Mouse (Mus musculus) spleen, embryonic (tissue): ENCODE results near the gene Mustn1.

Experiments
- CTCF ChIA-PET: fragments of 350-600 bp; sonication (Branson Sonifier 250); formaldehyde crosslinking; loops from one replicate; lab custom pipeline; 2022; lab: Charles Lee

The Mustn1 gene

GRCm38 (mm10) chr14:30879794-30880193, 794 bp downstream of the Mustn1 start:
- CTCF ChIA-PET: no interaction called here

GRCm38 (mm10) chr14:30880251-30880650, 1.3 kb downstream of the Mustn1 start:
- CTCF ChIA-PET: no interaction called here

- CTCF ChIA-PET: no interaction called here
Observed at GRCm38 (mm10) chr14:30880811-30881717, 2.1 kb downstream of the Mustn1 start.

- CTCF ChIA-PET: no interaction called here
Observed at GRCm38 (mm10) chr14:30881718-30882108, 2.7 kb downstream of the Mustn1 start.

- CTCF ChIA-PET: interaction anchor here (0.5 kb wide), 1 partner anchor 579 kb away, joined by 5 read pairs; no protein-coding TSS in a partner anchor
Observed at GRCm38 (mm10) chr14:30885298-30885697, 6.3 kb downstream of the Mustn1 start.

- CTCF ChIA-PET: no interaction called here
Observed at GRCm38 (mm10) chr14:30886204-30886603, 7.2 kb downstream of the Mustn1 start, which contains the start of gene Itih4. Itih4 (plus strand) TSS chr14:30886476.

GRCm38 (mm10) chr14:30888271-30888732, 9.3 kb downstream of the Mustn1 start:
- CTCF ChIA-PET: no interaction called here

GRCm38 (mm10) chr14:30899972-30900371, 21.0 kb downstream of the Mustn1 start:
- CTCF ChIA-PET: no interaction called here

- CTCF ChIA-PET: no interaction called here
Observed at GRCm38 (mm10) chr14:30902628-30903027, 23.6 kb downstream of the Mustn1 start.

- CTCF ChIA-PET: no interaction called here
Observed at GRCm38 (mm10) chr14:30903036-30903435, 24.0 kb downstream of the Mustn1 start.

- CTCF ChIA-PET: no interaction called here
Observed at GRCm38 (mm10) chr14:30904307-30904706, 25.3 kb downstream of the Mustn1 start.

- CTCF ChIA-PET: no interaction called here
Observed at GRCm38 (mm10) chr14:30906001-30906400, 27.0 kb downstream of the Mustn1 start.

GRCm38 (mm10) chr14:30907814-30908265, 28.8 kb downstream of the Mustn1 start:
- CTCF ChIA-PET: no interaction called here

GRCm38 (mm10) chr14:30911141-30911540, 32.1 kb downstream of the Mustn1 start:
- CTCF ChIA-PET: no interaction called here

- CTCF ChIA-PET: no interaction called here
Observed at GRCm38 (mm10) chr14:30912641-30913040, 33.6 kb downstream of the Mustn1 start.

- CTCF ChIA-PET: no interaction called here
Observed at GRCm38 (mm10) chr14:30913404-30913803, 34.4 kb downstream of the Mustn1 start.

GRCm38 (mm10) chr14:30916516-30916915, 37.5 kb downstream of the Mustn1 start:
- CTCF ChIA-PET: no interaction called here

GRCm38 (mm10) chr14:30922053-30922670, 43.2 kb downstream of the Mustn1 start:
- CTCF ChIA-PET: no interaction called here

- CTCF ChIA-PET: no interaction called here
Observed at GRCm38 (mm10) chr14:30923375-30924105, 44.5 kb downstream of the Mustn1 start, which contains the start of gene Itih3. Itih3 (minus strand) TSS chr14:30923760.

- CTCF ChIA-PET: interaction anchor here (0.6 kb wide), 1 partner anchor 709 kb away, joined by 3 read pairs; no protein-coding TSS in a partner anchor
Observed at GRCm38 (mm10) chr14:30925492-30925891, 46.5 kb downstream of the Mustn1 start.

- CTCF ChIA-PET: no interaction called here
Observed at GRCm38 (mm10) chr14:30930386-30930785, 51.4 kb downstream of the Mustn1 start.
